Mouse (Mus musculus): ENCODE data around the gene Rnf152. TPM values are rescaled to one million over a fixed set of nuclear protein-coding genes. Genes with fewer than 3 reads are reported as not detected.

Rnf152 gene
- polyA plus RNA-seq, 1 experiment from 2014 or later, result 0.08 TPM

DNA sequence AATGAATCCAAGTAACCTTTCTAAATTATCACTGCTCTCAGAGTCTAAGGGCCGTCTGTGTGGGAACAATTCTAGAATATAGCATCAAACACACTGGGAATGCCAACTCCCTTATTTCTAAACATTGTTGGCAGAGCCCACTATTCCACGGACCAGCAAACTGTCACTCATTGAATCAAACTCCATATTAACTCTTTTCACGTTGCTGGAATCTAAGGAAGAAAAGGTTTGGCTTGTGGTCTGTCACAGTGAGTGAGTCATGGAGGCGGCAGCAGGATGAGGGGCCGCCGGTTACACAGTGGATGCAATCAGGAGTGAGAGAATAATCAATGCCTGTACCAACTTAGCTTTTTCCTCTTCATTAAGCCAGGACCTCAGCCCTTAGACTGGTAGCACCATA, 54.3 kb downstream of the Rnf152 start:
- H3K27ac ChIP-seq (replicated peaks), result no peak overlapping the region
- no peaks in the 10 kb centered on the region for H3K27me3 ChIP-seq
- no peaks in the 10 kb centered on the region for H3K9me3 ChIP-seq (replicated peaks)
- H3K9ac ChIP-seq, result no peak overlapping the region
- H3K36me3 ChIP-seq (replicated peaks), result no peaks in the 10 kb centered on the region
- ATAC-seq (ENCODE audit: insufficient read depth), result no peak
- H3K4me1 ChIP-seq (replicated peaks), result no peaks in the 10 kb centered on the region
- H3K4me3 ChIP-seq (replicated peaks), result no peak overlapping the region
- no peak overlapping the region for H3K4me2 ChIP-seq
- 50% methylated on average over 6 of the region's 6 CpGs for WGBS (ENCODE audit: insufficient replicate concordance)

GRCm38 (mm10) chr1:105301764-105302163, 54.7 kb downstream of the Rnf152 start:
- 68% methylated on average over 9 of the region's 9 CpGs for WGBS (ENCODE audit: insufficient replicate concordance)
- Histone ChIP-seq H3K4me2 (no peak overlapping the region), H3K9ac (no peak overlapping the region), H3K4me1 (replicated peaks) (no peaks in the 10 kb centered on the region), H3K4me3 (replicated peaks) (no peak overlapping the region), H3K36me3 (replicated peaks) (no peaks in the 10 kb centered on the region), H3K27me3 (no peaks in the 10 kb centered on the region), H3K9me3 (replicated peaks) (no peaks in the 10 kb centered on the region), H3K27ac (replicated peaks) (no peak overlapping the region)
- no peak for ATAC-seq (ENCODE audit: insufficient read depth)

- no peaks in the 10 kb centered on the region for H3K27me3 ChIP-seq
- no peak overlapping the region for H3K27ac ChIP-seq (replicated peaks)
- no peaks in the 10 kb centered on the region for H3K4me1 ChIP-seq (replicated peaks)
- no peak overlapping the region for H3K4me3 ChIP-seq (replicated peaks)
- H3K4me2 ChIP-seq, result no peak overlapping the region
- WGBS (ENCODE audit: insufficient replicate concordance), result 55% methylated on average over 2 of the region's 2 CpGs
- H3K9ac ChIP-seq, result no peak overlapping the region
- H3K9me3 ChIP-seq (replicated peaks), result no peaks in the 10 kb centered on the region
- no peak for ATAC-seq (ENCODE audit: insufficient read depth)
- H3K36me3 ChIP-seq (replicated peaks), result no peaks in the 10 kb centered on the region
These were observed 64.7 kb downstream of the Rnf152 start for GRCm38 (mm10) chr1:105291859-105292258.

DNA sequence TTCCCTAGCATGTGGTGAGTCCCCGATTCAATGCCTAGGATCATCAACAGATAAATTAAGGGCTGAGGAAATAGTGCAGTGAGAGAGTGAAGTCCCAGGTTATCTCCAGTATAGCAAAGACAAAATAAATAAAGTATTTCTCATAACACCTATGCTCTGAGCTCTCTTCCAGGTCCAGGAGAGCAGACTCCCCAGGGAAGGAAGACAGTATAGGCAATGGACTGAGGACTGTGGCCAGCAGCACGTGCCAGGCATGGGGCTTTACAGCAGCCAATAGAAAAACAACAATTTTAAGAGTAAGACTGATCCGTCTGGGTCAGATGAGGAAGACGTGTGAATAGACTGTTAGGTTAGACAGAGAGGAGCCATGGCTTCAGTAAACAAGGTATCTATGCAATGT, 69.0 kb downstream of the Rnf152 start:
- no peak overlapping the region for H3K4me3 ChIP-seq (replicated peaks)
- H3K4me2 ChIP-seq, result no peak overlapping the region
- no peak overlapping the region for H3K9ac ChIP-seq
- H3K27me3 ChIP-seq, result no peaks in the 10 kb centered on the region
- H3K4me1 ChIP-seq (replicated peaks), result no peaks in the 10 kb centered on the region
- H3K36me3 ChIP-seq (replicated peaks), result no peaks in the 10 kb centered on the region
- no peak for ATAC-seq (ENCODE audit: insufficient read depth)
- H3K9me3 ChIP-seq (replicated peaks), result no peaks in the 10 kb centered on the region
- 60% methylated on average over 4 of the region's 4 CpGs for WGBS (ENCODE audit: insufficient replicate concordance)
- no peak overlapping the region for H3K27ac ChIP-seq (replicated peaks)

DNA sequence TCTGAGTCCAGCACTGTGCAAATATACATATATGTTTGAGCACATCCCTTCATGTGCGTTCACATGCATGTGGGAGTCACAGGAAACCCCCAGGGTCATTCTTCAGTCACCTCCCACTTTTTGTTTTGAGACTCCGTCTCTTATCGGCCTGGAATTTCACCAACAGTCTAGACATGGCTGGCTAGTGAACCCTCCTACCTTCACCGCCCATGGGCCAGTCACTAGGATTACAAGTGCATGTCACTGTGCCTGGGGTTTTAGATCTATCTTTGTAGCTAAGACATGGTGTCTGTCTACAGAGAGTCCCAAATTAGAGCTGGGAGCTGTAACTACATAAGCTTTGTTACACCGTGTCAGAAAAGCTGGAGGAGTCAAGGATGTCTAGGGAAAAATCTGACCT, 69.6 kb downstream of the Rnf152 start:
- H3K9ac ChIP-seq, result no peak overlapping the region
- H3K9me3 ChIP-seq (replicated peaks), result no peaks in the 10 kb centered on the region
- ATAC-seq (ENCODE audit: insufficient read depth), result no peak
- no peak overlapping the region for H3K4me2 ChIP-seq
- H3K27ac ChIP-seq (replicated peaks), result no peak overlapping the region
- H3K4me1 ChIP-seq (replicated peaks), result no peaks in the 10 kb centered on the region
- no peak overlapping the region for H3K4me3 ChIP-seq (replicated peaks)
- WGBS (ENCODE audit: insufficient replicate concordance), result 58% methylated on average over 5 of the region's 5 CpGs
- H3K27me3 ChIP-seq, result no peaks in the 10 kb centered on the region
- no peaks in the 10 kb centered on the region for H3K36me3 ChIP-seq (replicated peaks)

GRCm38 (mm10) chr1:105285001-105285400, 71.5 kb downstream of the Rnf152 start:
- Histone ChIP-seq H3K4me2 (no peak overlapping the region), H3K27ac (replicated peaks) (no peak overlapping the region), H3K36me3 (replicated peaks) (no peaks in the 10 kb centered on the region), H3K4me3 (replicated peaks) (no peak overlapping the region), H3K4me1 (replicated peaks) (no peaks in the 10 kb centered on the region), H3K9ac (no peak overlapping the region), H3K9me3 (replicated peaks) (no peaks in the 10 kb centered on the region), H3K27me3 (no peaks in the 10 kb centered on the region)
- 63% methylated on average over 4 of the region's 4 CpGs for WGBS (ENCODE audit: insufficient replicate concordance)
- ATAC-seq (ENCODE audit: insufficient read depth), result no peak

GRCm38 (mm10) chr1:105284116-105284515, 72.4 kb downstream of the Rnf152 start:
- no peak overlapping the region for H3K4me3 ChIP-seq (replicated peaks)
- no peaks in the 10 kb centered on the region for H3K9me3 ChIP-seq (replicated peaks)
- H3K27ac ChIP-seq (replicated peaks), result no peak overlapping the region
- H3K9ac ChIP-seq, result no peak overlapping the region
- no peak overlapping the region for H3K4me2 ChIP-seq
- WGBS (ENCODE audit: insufficient replicate concordance), result 55% methylated on average over 8 of the region's 8 CpGs
- H3K4me1 ChIP-seq (replicated peaks), result no peaks in the 10 kb centered on the region
- H3K36me3 ChIP-seq (replicated peaks), result no peaks in the 10 kb centered on the region
- no peak for ATAC-seq (ENCODE audit: insufficient read depth)
- H3K27me3 ChIP-seq, result no peaks in the 10 kb centered on the region

GRCm38 (mm10) chr1:105281277-105281676, 75.2 kb downstream of the Rnf152 start:
- no peaks in the 10 kb centered on the region for H3K36me3 ChIP-seq (replicated peaks)
- no peak for ATAC-seq (ENCODE audit: insufficient read depth)
- WGBS (ENCODE audit: insufficient replicate concordance), result 73% methylated on average over 3 of the region's 3 CpGs
- no peak overlapping the region for H3K9ac ChIP-seq
- H3K4me1 ChIP-seq (replicated peaks), result no peaks in the 10 kb centered on the region
- no peaks in the 10 kb centered on the region for H3K27me3 ChIP-seq
- H3K9me3 ChIP-seq (replicated peaks), result no peaks in the 10 kb centered on the region
- H3K27ac ChIP-seq (replicated peaks), result no peak overlapping the region
- H3K4me3 ChIP-seq (replicated peaks), result no peak overlapping the region
- H3K4me2 ChIP-seq, result no peak overlapping the region

DNA sequence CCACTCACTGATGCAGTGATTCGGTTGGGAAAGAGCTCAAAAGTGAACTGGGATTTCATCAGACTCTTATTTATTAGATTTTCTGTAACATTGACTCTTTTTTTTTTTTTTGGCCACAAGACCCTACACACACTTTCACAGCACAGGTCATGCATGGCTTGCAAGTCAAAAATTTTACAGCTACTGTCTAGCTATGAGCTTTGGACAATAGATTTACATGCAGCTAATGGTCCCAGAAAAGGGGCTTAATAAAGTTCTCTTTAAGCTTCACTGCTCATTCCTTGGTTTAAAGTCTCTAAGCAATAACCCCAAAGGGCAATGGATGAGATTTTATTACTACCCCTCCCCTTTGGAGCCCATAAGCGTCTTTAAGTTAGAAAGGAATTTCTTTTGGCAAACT, 76.3 kb downstream of the Rnf152 start:
- no peak for ATAC-seq (ENCODE audit: insufficient read depth)
- Histone ChIP-seq H3K4me2 (no peak overlapping the region), H3K36me3 (replicated peaks) (no peaks in the 10 kb centered on the region), H3K27me3 (no peaks in the 10 kb centered on the region), H3K4me1 (replicated peaks) (no peaks in the 10 kb centered on the region), H3K9ac (no peak overlapping the region), H3K4me3 (replicated peaks) (no peak overlapping the region), H3K9me3 (replicated peaks) (no peaks in the 10 kb centered on the region), H3K27ac (replicated peaks) (no peak overlapping the region)
- 57% methylated on average over 2 of the region's 2 CpGs for WGBS (ENCODE audit: insufficient replicate concordance)

- WGBS (ENCODE audit: insufficient replicate concordance), result 58% methylated on average over 3 of the region's 3 CpGs
- Histone ChIP-seq H3K4me2 (no peak overlapping the region), H3K4me3 (replicated peaks) (no peak overlapping the region), H3K36me3 (replicated peaks) (no peaks in the 10 kb centered on the region), H3K4me1 (replicated peaks) (no peaks in the 10 kb centered on the region), H3K9ac (no peak overlapping the region), H3K27me3 (no peaks in the 10 kb centered on the region), H3K9me3 (replicated peaks) (no peaks in the 10 kb centered on the region), H3K27ac (replicated peaks) (no peak overlapping the region)
- no peak for ATAC-seq (ENCODE audit: insufficient read depth)
These were observed 81.9 kb downstream of the Rnf152 start for GRCm38 (mm10) chr1:105274500-105275194.

- ATAC-seq (ENCODE audit: insufficient read depth), result no peak
- H3K27ac ChIP-seq (replicated peaks), result no peak overlapping the region
- no peak overlapping the region for H3K4me2 ChIP-seq
These were observed 85.4 kb downstream of the Rnf152 start for GRCm38 (mm10) chr1:105271104-105271503.

More at GRCm38 (mm10) chr1:105271104-105271503, 85.4 kb downstream of the Rnf152 start:
- Histone ChIP-seq H3K4me1 (replicated peaks) (no peaks in the 10 kb centered on the region), H3K36me3 (replicated peaks) (no peaks in the 10 kb centered on the region), H3K9ac (no peak overlapping the region), H3K9me3 (replicated peaks) (no peaks in the 10 kb centered on the region), H3K27me3 (no peaks in the 10 kb centered on the region), H3K4me3 (replicated peaks) (no peak overlapping the region)
- WGBS (ENCODE audit: insufficient replicate concordance), result 76% methylated on average over 10 of the region's 10 CpGs

All from liver, embryonic 15.5 days (tissue).